Mouse (Mus musculus): Measurements from ENCODE around the gene Tmcc3.

- TF ChIP-seq GATA1 (IDR thresholded peaks at IDR 0.05; ENCODE audit: low read length) = no peak
- TF ChIP-seq TAL1 (IDR thresholded peaks at IDR 0.05; ENCODE audit: low read length) = no peak
These were observed 208.8 kb downstream of the Tmcc3 start for GRCm38 (mm10) chr10:94520306-94521106.

All from erythroblast, embryonic 14.5 days (primary cell).